Mouse (Mus musculus): Measurements from ENCODE around the gene Wdr20rt. TPM values are rescaled to one million over a fixed set of nuclear protein-coding genes. Genes with fewer than 3 reads are reported as not detected.

The Wdr20rt gene
- total RNA-seq, 2 experiments from 2014 or later, result not detected

Other genes starting within 250 kb of the Wdr20rt start
- gene Prpf39, start 189.2 kb upstream of the Wdr20rt start, total RNA-seq (2021), result 10 to 100 TPM; 12.1 to 12.4 TPM
- 100 to 1,000 TPM; 188 to 207 TPM for gene Fkbp3, start 151.5 kb upstream of the Wdr20rt start, total RNA-seq (2021)
- gene Fancm, start 149.9 kb upstream of the Wdr20rt start, total RNA-seq (2021), result 1 to 10 TPM; 1.4 to 1.9 TPM
- gene Mis18bp1, start 52.9 kb upstream of the Wdr20rt start, total RNA-seq (2021), result not detected

Data from gastrocnemius, adult 18-20 months (tissue).